Mouse (Mus musculus): ENCODE measurements at regions not wholly inside any gene's neighbourhood (a gene's known extent, or its start where the extent isn't known, plus 50 kb on each side); places are given as distances from the start of the nearest gene placed in this dataset.

DNA sequence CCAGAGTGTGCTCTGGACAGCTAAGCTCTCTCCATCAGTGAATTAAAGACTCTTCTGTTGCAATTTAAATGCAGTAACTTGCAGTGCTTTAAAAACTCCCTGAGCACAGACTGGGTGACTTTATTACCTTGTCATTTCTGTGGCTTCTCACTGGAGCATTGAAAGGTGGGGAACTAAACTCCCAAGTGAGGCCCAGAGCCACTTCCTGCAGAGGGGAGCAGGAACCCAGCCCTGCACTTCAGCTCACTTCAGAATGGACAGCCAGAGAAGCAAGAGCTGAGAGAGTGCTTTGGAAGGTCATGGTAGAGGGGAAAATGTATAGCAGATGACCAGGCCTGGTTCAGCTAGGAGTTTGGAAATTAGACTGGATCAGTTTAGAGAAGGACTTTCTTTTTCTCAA is 69.3 kb upstream of the Cnr1 start:
- no peak overlapping the region for H3K4me3 ChIP-seq (ENCODE audit: low read depth, low read length)
- H3K9me3 ChIP-seq (replicated peaks; ENCODE audit: control insufficient read depth, insufficient read depth, low read length, poor library complexity, severe bottlenecking), result no peaks in the 10 kb centered on the region
- no peak overlapping the region for H3K9ac ChIP-seq (ENCODE audit: low read depth, poor library complexity, severe bottlenecking)
- H3K36me3 ChIP-seq (ENCODE audit: control insufficient read depth, insufficient read depth, low read length, poor library complexity, severe bottlenecking), result no peaks in the 10 kb centered on the region
- H3K27me3 ChIP-seq (ENCODE audit: control insufficient read depth, insufficient read depth, low read length, poor library complexity, severe bottlenecking), result no peaks in the 10 kb centered on the region
- no peaks in the 10 kb centered on the region for H3K4me1 ChIP-seq (ENCODE audit: control insufficient read depth, insufficient read depth, low read length)
- TF ChIP-seq EP300 (IDR thresholded peaks at IDR 0.05; ENCODE audit: insufficient read depth, low read depth, low read length), result no peak
- no peak for TF ChIP-seq CTCF (IDR thresholded peaks at IDR 0.05; ENCODE audit: low read depth, low read length)
- no peak for TF ChIP-seq POLR2A (IDR thresholded peaks at IDR 0.05; ENCODE audit: insufficient read depth, low read length)
- H3K27ac ChIP-seq (ENCODE audit: insufficient read depth, low read length), result no peak overlapping the region

DNA sequence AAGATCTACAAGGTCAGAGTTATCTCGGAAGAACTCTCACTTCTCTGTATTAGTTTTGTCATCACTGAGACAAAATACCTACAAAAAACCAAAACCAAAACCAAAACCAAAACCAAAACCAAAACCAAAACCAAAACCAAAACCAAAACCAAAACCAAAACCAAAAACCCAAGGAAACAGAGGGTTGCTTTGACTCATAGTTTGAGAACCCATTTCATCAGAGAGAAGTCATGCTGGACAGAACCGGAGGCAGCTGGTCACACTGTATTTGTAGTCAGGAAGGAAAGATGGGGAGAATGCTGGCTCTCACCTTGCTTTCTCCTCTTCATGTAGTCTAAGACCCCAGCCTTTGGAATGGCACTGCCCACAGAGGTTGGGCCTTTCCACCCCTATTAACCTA is 57.3 kb upstream of the Cnr1 start:
- H3K27me3 ChIP-seq (ENCODE audit: control insufficient read depth, insufficient read depth, low read length, poor library complexity, severe bottlenecking), result no peaks in the 10 kb centered on the region
- H3K27ac ChIP-seq (ENCODE audit: insufficient read depth, low read length), result no peak overlapping the region
- H3K9me3 ChIP-seq (replicated peaks; ENCODE audit: control insufficient read depth, insufficient read depth, low read length, poor library complexity, severe bottlenecking), result no peaks in the 10 kb centered on the region
- H3K4me1 ChIP-seq (ENCODE audit: control insufficient read depth, insufficient read depth, low read length), result no peaks in the 10 kb centered on the region
- H3K4me3 ChIP-seq (ENCODE audit: low read depth, low read length), result no peak overlapping the region
- H3K36me3 ChIP-seq (ENCODE audit: control insufficient read depth, insufficient read depth, low read length, poor library complexity, severe bottlenecking), result no peaks in the 10 kb centered on the region
- TF ChIP-seq CTCF (IDR thresholded peaks at IDR 0.05; ENCODE audit: low read depth, low read length) (no peak), EP300 (IDR thresholded peaks at IDR 0.05; ENCODE audit: insufficient read depth, low read depth, low read length) (no peak), POLR2A (IDR thresholded peaks at IDR 0.05; ENCODE audit: insufficient read depth, low read length) (no peak)
- H3K9ac ChIP-seq (ENCODE audit: low read depth, poor library complexity, severe bottlenecking), result no peak overlapping the region

DNA sequence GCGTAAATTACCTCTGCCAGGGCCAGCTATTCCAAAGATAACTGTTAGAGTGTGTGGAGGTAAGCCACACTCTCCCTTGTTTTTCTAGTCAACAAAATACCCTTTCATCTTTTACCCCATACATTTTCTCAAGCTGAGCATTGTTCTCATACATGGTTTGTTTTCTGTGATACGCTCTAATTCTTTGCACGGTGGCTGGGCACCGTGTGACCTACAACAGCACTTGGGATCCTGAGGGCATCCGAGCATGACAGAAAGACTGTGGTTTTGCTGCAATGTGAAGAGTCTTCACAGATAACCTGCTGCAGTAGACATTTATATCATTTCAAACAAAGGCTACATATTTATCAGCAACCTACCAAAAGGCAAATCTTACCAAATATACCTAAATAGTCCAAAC is 55.1 kb upstream of the Cnr1 start:
- TF ChIP-seq CTCF (IDR thresholded peaks at IDR 0.05; ENCODE audit: low read depth, low read length) (no peak), EP300 (IDR thresholded peaks at IDR 0.05; ENCODE audit: insufficient read depth, low read depth, low read length) (no peak), POLR2A (IDR thresholded peaks at IDR 0.05; ENCODE audit: insufficient read depth, low read length) (no peak)
- no peaks in the 10 kb centered on the region for H3K27me3 ChIP-seq (ENCODE audit: control insufficient read depth, insufficient read depth, low read length, poor library complexity, severe bottlenecking)
- H3K9me3 ChIP-seq (replicated peaks; ENCODE audit: control insufficient read depth, insufficient read depth, low read length, poor library complexity, severe bottlenecking), result no peaks in the 10 kb centered on the region
- no peak overlapping the region for H3K4me3 ChIP-seq (ENCODE audit: low read depth, low read length)
- H3K27ac ChIP-seq (ENCODE audit: insufficient read depth, low read length), result no peak overlapping the region
- H3K36me3 ChIP-seq (ENCODE audit: control insufficient read depth, insufficient read depth, low read length, poor library complexity, severe bottlenecking), result no peaks in the 10 kb centered on the region
- H3K9ac ChIP-seq (ENCODE audit: low read depth, poor library complexity, severe bottlenecking), result no peak overlapping the region
- H3K4me1 ChIP-seq (ENCODE audit: control insufficient read depth, insufficient read depth, low read length), result no peaks in the 10 kb centered on the region
